25 mouse cellular contexts compared by ENCODE assay signal in the genomic region with DNA sequence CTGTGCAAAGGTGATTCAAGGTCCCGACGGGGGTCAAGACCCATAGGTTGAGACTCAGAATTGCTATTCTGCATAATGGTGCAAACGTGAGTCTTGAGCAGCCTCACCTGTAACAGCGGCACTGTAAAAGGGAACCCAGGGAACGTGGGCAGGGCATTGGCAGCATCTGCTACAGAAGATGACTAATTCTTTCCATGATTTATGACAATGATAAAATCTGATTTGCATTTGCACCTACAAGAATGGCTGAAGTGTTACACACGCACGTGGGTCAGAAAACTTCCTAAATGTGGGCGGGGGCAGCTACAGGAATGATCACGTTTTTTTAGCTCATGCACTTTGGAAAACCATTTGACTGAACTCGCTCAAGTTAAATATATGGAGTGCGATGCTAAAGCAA. TPM values are rescaled to one million over a fixed set of nuclear protein-coding genes. Genes with fewer than 3 reads are reported as not detected.
DNase-seq lines count a peak whose midpoint lies in the region; ATAC-seq lines count a peak whose summit lies in the region.
"Had no signal": no experiment of that assay in that cellular context is flagged by ENCODE, and none has a peak within 500 bp of the region (broad histone marks: within the 10 kb centered on the region; RNA-seq: fewer than 3 reads in every experiment).

No protein-coding gene starts in this region.

- no peaks in the 10 kb centered on the region for H3K27me3 ChIP-seq in hindbrain, embryonic 10.5 days (ENCODE audit: insufficient read depth, poor library complexity, severe bottlenecking)
- H3K27me3 ChIP-seq: heart, embryonic 15.5 days; Patski had no signal

- no peaks in the 10 kb centered on the region for H3K9me3 ChIP-seq in hindbrain, embryonic 10.5 days
- H3K9me3 ChIP-seq: embryonic facial prominence, embryonic 10.5 days; forebrain, embryonic 10.5 days; heart, embryonic 15.5 days had no signal

- WGBS in hindbrain, embryonic 10.5 days, result 89% methylated on average over 11 of the region's 11 CpGs

- no peaks in the 10 kb centered on the region for H3K36me3 ChIP-seq in hindbrain, embryonic 10.5 days
- H3K36me3 ChIP-seq: embryonic facial prominence, embryonic 10.5 days; forebrain, embryonic 10.5 days; heart, embryonic 15.5 days had no signal

- intact Hi-C loops in left cerebral cortex, postnatal 36 days (cut with DNase I), result no loop called here
- intact Hi-C loops in left cerebral cortex, postnatal 10 days (cut with DNase I), result no loop called here

- H3K4me3 ChIP-seq in hindbrain, embryonic 10.5 days, result no peak overlapping the region
- H3K4me3 ChIP-seq: embryonic facial prominence, embryonic 10.5 days; forebrain, embryonic 10.5 days; gastrocnemius, adult 2 months; heart, embryonic 15.5 days had no signal

- H3K4me1 ChIP-seq in hindbrain, embryonic 10.5 days (replicated peaks), result no peaks in the 10 kb centered on the region
- H3K4me1 ChIP-seq: embryonic facial prominence, embryonic 10.5 days; forebrain, embryonic 10.5 days; heart, embryonic 15.5 days had no signal

- no peak for DNase-seq in frontal cortex, postnatal 25 days (ENCODE audit: low spot score in 2 of 2)
- DNase-seq in left cerebral cortex, postnatal 36 days (ENCODE audit: low spot score in 2 of 2), result peak; percentile 23 to 24
- DNase-seq in left cerebral cortex, postnatal 10 days (ENCODE audit: extremely low spot score in 1 of 2, low spot score in 2 of 2), result no peak
- DNase-seq in CD4-positive helper T cell, adult 2 months (ENCODE audit: low read depth, low spot score), result peak; percentile 31
- DNase-seq in gonadal fat pad, adult 2 months (ENCODE audit: low read depth), result peak; percentile 45
- no peak for DNase-seq in lung, postnatal 25 days (ENCODE audit: low spot score)
- DNase-seq in hindbrain, embryonic 10.5 days (ENCODE audit: low spot score), result no peak
- DNase-seq: adrenal gland, adult 2 months; adrenal gland, postnatal 25 days; B cell, adult 2 months; cerebellum, adult 2 months; cerebellum, postnatal 10 days; gastrocnemius, adult 2 months; gastrocnemius, postnatal 25 days; heart, adult 18-20 months; heart, postnatal 14 days had no signal

- H3K27ac ChIP-seq in hindbrain, embryonic 10.5 days, result no peak overlapping the region
- H3K27ac ChIP-seq: embryonic facial prominence, embryonic 10.5 days; forebrain, embryonic 10.5 days; gastrocnemius, adult 2 months; heart, embryonic 15.5 days; hindbrain, embryonic 14.5 days had no signal

- peak; percentile 41; the same call in 1 of the 2 replicates for ATAC-seq in frontal cortex, adult (ENCODE audit: low TSS enrichment)
- ATAC-seq: activated CD4-positive, CD25-positive, alpha-beta regulatory T cell, adult 4 months; forebrain, embryonic 14.5 days; Patski had no signal

RNA-seq across cellular contexts. Expression of gene Kat14, which starts 15.9 kb away (rescaled TPM):
- 10 to 100 TPM; 35.6 to 39.5 TPM for total RNA-seq in left cerebral cortex, postnatal 36 days (2021)
- total RNA-seq in left cerebral cortex, postnatal 10 days (2021), result 10 to 100 TPM; 24.4 to 27.2 TPM
- 24.2 and 28.2 TPM in 2 replicates for polyA plus RNA-seq in gonadal fat pad, adult 2 months (2012; rRNA removed)
- 47.9 and 60.4 TPM in 2 replicates for polyA plus RNA-seq in hindbrain, embryonic 10.5 days (2016; fragmentation: Nextera tagmentation; extraction: Ambion mirVana)

RNA-seq across cellular contexts. Expression of gene Pet117, which starts 16.0 kb away (rescaled TPM):
- total RNA-seq in left cerebral cortex, postnatal 36 days (2021), result 1 to 10 TPM; 7.3 to 8.1 TPM
- 1 to 10 TPM; 5.3 to 5.5 TPM for total RNA-seq in left cerebral cortex, postnatal 10 days (2021)
- polyA plus RNA-seq in gonadal fat pad, adult 2 months (2012; rRNA removed), result not detected in 2 replicates
- 0.24 TPM in 1 of 2 replicates, not detected in the other for polyA plus RNA-seq in hindbrain, embryonic 10.5 days (2016; fragmentation: Nextera tagmentation; extraction: Ambion mirVana)
- total RNA-seq: hematopoietic stem cell, adult 5-6 weeks had no signal
- polyA plus RNA-seq: adrenal gland, adult 2 months; cerebellum, adult 2 months; embryonic facial prominence, embryonic 10.5 days had no signal

RNA-seq across cellular contexts. Expression of gene Ovol2, which starts 20.9 kb away (rescaled TPM):
- total RNA-seq in left cerebral cortex, postnatal 36 days (2021), result 10 to 100 TPM in 1 of 2 experiments, 1 to 10 TPM in 1; 6.9 to 10.8 TPM
- 1 to 10 TPM; 3.2 to 6.3 TPM for total RNA-seq in left cerebral cortex, postnatal 10 days (2021)
- polyA plus RNA-seq in gonadal fat pad, adult 2 months (2012; rRNA removed), result 2.8 and 3.2 TPM in 2 replicates
- polyA plus RNA-seq in hindbrain, embryonic 10.5 days (2016; fragmentation: Nextera tagmentation; extraction: Ambion mirVana), result 0.22 and 0.27 TPM in 2 replicates
- total RNA-seq: adrenal gland, adult 2 months; adrenal gland, postnatal 25 days; gastrocnemius, adult 2 months; gastrocnemius, postnatal 25 days; heart, adult 18-20 months; heart, postnatal 14 days; hematopoietic stem cell, adult 5-6 weeks had no signal
- polyA plus RNA-seq: activated CD4-positive, CD25-positive, alpha-beta regulatory T cell, adult 4 months; adrenal gland, adult 2 months; cerebellum, adult 2 months; forebrain, embryonic 14.5 days; hindbrain, embryonic 14.5 days; Patski had no signal

Comparison
In these comparisons a context has a peak if more than half of its experiments do, and no peak if none do; other contexts are left out.
1. DNase-seq: peak in left cerebral cortex, postnatal 36 days (2 of 2), CD4-positive helper T cell, adult 2 months (single experiment) and gonadal fat pad, adult 2 months (single experiment); none in frontal cortex, postnatal 25 days (0 of 2), left cerebral cortex, postnatal 10 days (0 of 2), lung, postnatal 25 days (single experiment) and hindbrain, embryonic 10.5 days (single experiment).